Mouse (Mus musculus) lung, postnatal 0 days (tissue): ENCODE measurements at regions not wholly inside any gene's neighbourhood (a gene's known extent, or its start where the extent isn't known, plus 50 kb on each side); places are given as distances from the start of the nearest gene placed in this dataset.

Source experiments
- CTCF ChIP-seq: IDR thresholded peaks from 2 replicates; pipeline ENCODE4 v1.5.1; 2016; ENCODE audit warnings: antibody characterized with exemption, mild to moderate bottlenecking
- EP300 ChIP-seq: IDR thresholded peaks from 2 replicates; pipeline ENCODE4 v1.6.1; 2016; ENCODE audit warnings: antibody characterized with exemption, mild to moderate bottlenecking, control low read depth

DNA sequence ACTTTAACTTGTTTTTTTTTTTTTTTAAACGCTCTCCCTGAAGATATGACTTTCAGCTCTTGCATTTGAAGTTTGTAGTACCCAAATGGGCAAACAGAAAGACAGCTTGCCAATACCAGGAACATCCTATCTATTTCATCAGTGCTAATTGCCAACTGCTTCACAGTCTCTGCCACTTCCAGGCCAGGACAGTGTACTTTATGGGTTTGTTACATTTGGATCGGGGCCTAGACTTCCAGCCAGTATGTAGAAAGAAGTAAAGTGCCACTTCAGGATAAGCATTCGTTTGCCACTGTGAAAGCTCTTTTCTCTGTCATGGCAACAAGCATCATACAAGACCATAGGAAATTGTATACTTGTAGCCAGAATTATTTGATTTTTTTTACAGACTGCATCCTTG, 439.6 kb upstream of the Atp2b1 start:
- no peak for TF ChIP-seq EP300
- no peak for TF ChIP-seq CTCF
